ENCODE assay signal across 7 mouse cellular contexts in the genomic region with DNA sequence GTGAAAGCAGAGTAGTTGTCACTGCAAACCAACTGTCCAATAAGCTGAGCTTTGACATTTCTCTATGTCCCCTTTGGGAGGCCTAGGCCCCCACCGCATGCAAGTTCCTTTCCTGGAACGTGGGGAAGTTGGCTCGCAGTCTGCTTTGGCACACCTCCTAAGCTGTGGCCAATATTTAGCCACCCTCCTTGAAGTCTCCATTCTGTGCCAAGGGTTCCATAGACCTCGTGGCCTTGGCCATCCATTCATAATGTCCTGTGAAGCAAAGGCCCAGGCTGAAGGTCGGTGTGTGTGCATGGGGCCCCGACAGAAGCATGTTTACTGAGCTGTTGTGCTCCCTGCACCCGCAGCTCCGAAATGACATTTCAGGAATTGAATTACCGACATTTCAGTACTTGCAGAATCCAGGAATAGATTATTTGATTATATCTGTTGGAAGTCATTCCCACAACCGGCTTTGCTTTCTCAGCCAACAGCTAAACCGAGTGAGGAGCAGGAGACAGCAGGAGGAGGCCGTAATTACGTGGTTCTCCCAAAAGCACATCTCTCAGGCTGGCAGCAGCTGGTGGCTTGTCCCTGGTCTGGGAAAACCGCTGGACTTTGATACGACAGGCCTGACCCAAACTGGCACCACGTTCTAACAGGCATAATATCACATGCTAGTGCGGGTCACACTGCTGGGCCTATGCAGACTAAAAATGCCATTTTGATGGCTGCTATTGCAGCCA. TPM values are rescaled to one million over a fixed set of nuclear protein-coding genes. Genes with fewer than 3 reads are reported as not detected.
A peak's percentile ranks its signal among the peaks of the same experiment; 100 is the strongest.
DNase-seq lines count a peak whose midpoint lies in the region.

No protein-coding gene starts in this region.

- peak; percentile 51 for DNase-seq in ovary, postnatal 36 days (ENCODE audit: low spot score)
- DNase-seq in ovary, postnatal 14 days (ENCODE audit: low spot score), result no peak
- peak; percentile 78 for DNase-seq in cerebellum, adult 9-10 months
- DNase-seq in heart, postnatal 36 days, result peak; percentile 47 to 56
- peak; percentile 82 to 85 for DNase-seq in lung, adult 18-20 months
- peak; percentile 57 for DNase-seq in testis, postnatal 10 days (ENCODE audit: low spot score)
- no peak for DNase-seq in thymus, adult 18-20 months

- intact Hi-C loops in heart, postnatal 36 days (cut with DNase I), result no loop called here

RNA-seq across cellular contexts. Expression of gene Hpcal1, which starts 51.1 kb away (rescaled TPM):
- total RNA-seq in heart, postnatal 36 days (2021), result 10 to 100 TPM; 18.7 to 24.7 TPM

Comparison
In these comparisons a context has a peak if more than half of its experiments do, and no peak if none do; other contexts are left out.
1. DNase-seq: peak in ovary, postnatal 36 days (single experiment), cerebellum, adult 9-10 months (single experiment), heart, postnatal 36 days (2 of 2), lung, adult 18-20 months (2 of 2) and testis, postnatal 10 days (single experiment); none in ovary, postnatal 14 days (single experiment) and thymus, adult 18-20 months (0 of 2).